Mouse (Mus musculus): Measurements from ENCODE around the gene Sorl1.

DNA sequence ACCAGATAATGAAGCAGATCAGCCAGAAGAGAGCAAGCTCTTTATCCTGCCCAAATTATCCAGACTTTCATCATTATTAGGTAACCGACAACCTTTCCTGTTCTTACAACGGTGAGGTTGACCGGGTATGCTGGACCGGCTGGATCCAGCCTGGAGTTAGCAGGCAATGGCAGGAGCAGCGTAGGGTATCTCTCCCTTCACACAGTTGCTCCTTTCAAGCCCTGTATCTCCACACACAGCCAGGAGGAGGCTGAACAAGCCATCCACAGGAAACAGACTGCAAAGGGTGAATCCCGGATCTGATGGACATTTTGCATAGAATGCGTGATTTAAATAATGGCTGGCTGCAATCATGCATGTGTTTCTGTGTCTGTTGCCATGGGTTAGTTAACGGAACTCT is 208.5 kb downstream of the Sorl1 start:
- TF ChIP-seq CTCF (IDR thresholded peaks at IDR 0.05; ENCODE audit: low read depth, low read length) (no peak), POLR2A (IDR thresholded peaks at IDR 0.05; ENCODE audit: borderline replicate concordance, low read depth, low read length) (no peak)

Data from bone marrow macrophage, adult 2 months (primary cell).